Mouse (Mus musculus) right cerebral cortex, postnatal 4 days (tissue): ENCODE measurements around the gene Mybph.

ENCODE experiments used
- DNase-seq: peaks from one replicate; pipeline ENCODE4 v3.0.0-alpha.2; 2022

The Mybph gene

GRCm38 (mm10) chr1:134188989-134189729 is 4.1 kb upstream of the Mybph start:
- no peak for DNase-seq

- DNase-seq: no peak
These were observed 2.1 kb upstream of the Mybph start for GRCm38 (mm10) chr1:134191192-134191591.

GRCm38 (mm10) chr1:134192024-134192423 is 1.2 kb upstream of the Mybph start:
- DNase-seq: no peak

GRCm38 (mm10) chr1:134193674-134194197 is 488 bp downstream of the Mybph start:
- no peak for DNase-seq

- no peak for DNase-seq
These were observed 1.2 kb downstream of the Mybph start for GRCm38 (mm10) chr1:134194298-134195022.

- no peak for DNase-seq
These were observed 1.9 kb downstream of the Mybph start for GRCm38 (mm10) chr1:134195117-134195516.

- no peak for DNase-seq
These were observed 2.3 kb downstream of the Mybph start for GRCm38 (mm10) chr1:134195571-134195970.

- DNase-seq: no peak
These were observed 2.7 kb downstream of the Mybph start for GRCm38 (mm10) chr1:134195979-134196378.

GRCm38 (mm10) chr1:134196386-134196785 is 3.1 kb downstream of the Mybph start:
- DNase-seq: peak; percentile 56

- DNase-seq: no peak
These were observed 4.2 kb downstream of the Mybph start for GRCm38 (mm10) chr1:134197325-134197982.

- DNase-seq: no peak
These were observed 5.1 kb downstream of the Mybph start for GRCm38 (mm10) chr1:134198197-134198995.

- no peak for DNase-seq
These were observed 7.2 kb downstream of the Mybph start for GRCm38 (mm10) chr1:134200481-134200880.

- DNase-seq: no peak
These were observed 7.9 kb downstream of the Mybph start for GRCm38 (mm10) chr1:134200998-134201686.

GRCm38 (mm10) chr1:134201751-134202420 is 8.6 kb downstream of the Mybph start:
- DNase-seq: peak; percentile 70

GRCm38 (mm10) chr1:134204230-134204629 is 11.0 kb downstream of the Mybph start:
- peak; percentile 42 for DNase-seq

GRCm38 (mm10) chr1:134205296-134206018 is 12.2 kb downstream of the Mybph start:
- DNase-seq: no peak

- DNase-seq: no peak
These were observed 12.8 kb downstream of the Mybph start for GRCm38 (mm10) chr1:134206085-134206484.

GRCm38 (mm10) chr1:134210179-134210755 is 17.0 kb downstream of the Mybph start:
- DNase-seq: no peak

- DNase-seq: no peak
These were observed 17.8 kb downstream of the Mybph start for GRCm38 (mm10) chr1:134211043-134211442.

- no peak for DNase-seq
These were observed 18.4 kb downstream of the Mybph start for GRCm38 (mm10) chr1:134211631-134212030.
